Mouse (Mus musculus): Measurements from ENCODE around the gene Ankrd34c. TPM values are rescaled to one million over a fixed set of nuclear protein-coding genes. Genes with fewer than 3 reads are reported as not detected.
A peak's percentile ranks its signal among the peaks of the same experiment; 100 is the strongest.

Gene Ankrd34c
- total and polyA plus RNA-seq, 2 experiments from 2014 or later: 0.68 to 1.5 TPM

DNA sequence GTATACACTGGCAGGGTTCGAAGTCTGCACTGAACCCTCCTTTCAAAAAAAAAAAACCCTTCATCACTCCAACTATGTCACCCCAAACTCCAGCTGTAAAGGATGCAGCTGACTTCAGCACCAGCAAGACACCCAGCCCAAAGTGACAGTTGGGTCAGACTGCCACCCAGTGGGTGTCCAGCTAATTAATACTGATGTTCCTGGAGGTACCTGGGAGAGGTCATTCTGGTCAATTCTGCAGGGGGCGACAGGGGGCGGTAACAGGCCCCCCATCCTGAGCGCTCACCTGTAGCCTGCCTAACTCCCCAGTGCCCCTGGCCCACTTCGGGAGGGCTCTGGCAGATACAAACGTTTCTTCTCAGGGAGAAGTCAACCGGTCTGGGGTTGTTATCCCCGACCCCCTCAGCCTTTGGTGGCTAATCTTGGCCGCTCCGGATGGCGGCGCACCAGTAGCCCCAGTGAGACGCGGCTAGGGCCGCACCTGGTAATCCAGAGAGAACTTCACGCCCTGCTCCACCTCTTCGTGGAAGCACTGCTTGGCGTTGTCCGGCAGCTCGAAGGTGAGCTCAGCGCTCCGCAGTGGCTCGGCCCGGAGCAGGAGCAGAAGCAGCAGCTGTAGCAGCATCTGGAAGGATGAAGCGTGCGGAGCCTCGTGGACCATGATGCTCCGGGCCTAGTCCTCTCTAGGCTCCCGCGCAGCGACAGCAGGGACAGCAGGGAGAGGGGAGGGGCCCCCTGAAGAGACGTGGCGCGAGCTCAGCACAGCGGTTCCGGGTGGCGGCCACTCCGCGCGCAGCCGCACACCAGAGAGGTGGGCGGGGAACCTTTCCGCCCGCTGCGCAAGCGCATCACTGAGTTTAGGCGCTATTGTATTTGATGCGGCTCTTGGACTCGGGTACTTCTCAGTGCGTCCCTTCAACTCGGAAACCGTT, 33.7 kb downstream of the Ankrd34c start, which contains the start of gene Tmed3:
Gene Tmed3 (minus strand): TSS at position 804 of the 932 bp plus-strand sequence.
- peak within 1 kb of the TSS; percentile 59 for H3K4me3 ChIP-seq (ENCODE audit: low read depth, low read length)
- TF ChIP-seq CTCF (IDR thresholded peaks at IDR 0.05; ENCODE audit: low read depth): peak; percentile 42
- ATAC-seq: peak; percentile 100
- peak within 1 kb of the TSS; percentile 81 for H3K27ac ChIP-seq (ENCODE audit: low read depth, low read length)
- no peaks in the 10 kb centered on the region for H3K27me3 ChIP-seq (ENCODE audit: insufficient read depth, low read length)
- H3K9ac ChIP-seq: peak within 1 kb of the TSS; percentile 71
- H3K4me2 ChIP-seq (ENCODE audit: low read depth): peak within 1 kb of the TSS; percentile 89
- no peaks in the 10 kb centered on the region for H3K9me3 ChIP-seq (ENCODE audit: low read length)
- DNase-seq: peak; percentile 95
- peaks cover 9% of the 10 kb centered on the region for H3K4me1 ChIP-seq (ENCODE audit: insufficient read depth)
- peaks cover 14% of the 10 kb centered on the region for H3K36me3 ChIP-seq (ENCODE audit: insufficient read depth)
- WGBS: 2% methylated on average over 52 of the region's 52 CpGs

DNA sequence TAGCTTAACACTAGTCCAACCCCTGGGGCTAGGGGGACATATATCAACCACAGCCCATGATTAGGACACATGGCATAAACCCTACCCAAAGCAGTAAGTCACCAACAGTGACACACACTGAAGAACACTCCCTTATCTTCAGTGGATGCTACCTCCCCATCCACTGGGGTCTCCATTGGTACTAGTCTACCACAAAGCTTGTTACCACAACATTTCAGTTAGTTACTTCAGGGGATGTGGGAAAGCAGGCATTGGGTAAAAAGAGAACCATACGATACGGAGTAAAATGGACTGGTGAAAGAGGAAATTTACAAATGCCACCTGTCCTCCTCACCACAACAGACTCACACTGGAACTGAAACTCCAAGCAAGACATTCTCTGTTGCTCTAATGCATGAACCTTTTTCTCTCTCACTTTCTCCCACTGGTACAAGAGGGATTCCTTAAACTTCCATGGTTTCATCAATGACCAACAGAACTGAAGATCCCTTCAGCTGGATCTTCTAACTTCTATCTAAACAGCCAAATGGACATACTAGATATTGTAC, 37.3 kb downstream of the Ankrd34c start:
- H3K36me3 ChIP-seq (ENCODE audit: insufficient read depth): peaks cover 28% of the 10 kb centered on the region
- ATAC-seq: no peak
- no peaks in the 10 kb centered on the region for H3K9me3 ChIP-seq (ENCODE audit: low read length)
- H3K4me3 ChIP-seq (ENCODE audit: low read depth, low read length): no peak overlapping the region
- no peak overlapping the region for H3K4me2 ChIP-seq (ENCODE audit: low read depth)
- peaks cover 9% of the 10 kb centered on the region for H3K4me1 ChIP-seq (ENCODE audit: insufficient read depth)
- TF ChIP-seq CTCF (IDR thresholded peaks at IDR 0.05; ENCODE audit: low read depth): no peak
- H3K27ac ChIP-seq (ENCODE audit: low read depth, low read length): no peak overlapping the region
- H3K27me3 ChIP-seq (ENCODE audit: insufficient read depth, low read length): no peaks in the 10 kb centered on the region
- 98% methylated on average over 2 of the region's 2 CpGs for WGBS
- no peak overlapping the region for H3K9ac ChIP-seq
- no peak for DNase-seq

DNA sequence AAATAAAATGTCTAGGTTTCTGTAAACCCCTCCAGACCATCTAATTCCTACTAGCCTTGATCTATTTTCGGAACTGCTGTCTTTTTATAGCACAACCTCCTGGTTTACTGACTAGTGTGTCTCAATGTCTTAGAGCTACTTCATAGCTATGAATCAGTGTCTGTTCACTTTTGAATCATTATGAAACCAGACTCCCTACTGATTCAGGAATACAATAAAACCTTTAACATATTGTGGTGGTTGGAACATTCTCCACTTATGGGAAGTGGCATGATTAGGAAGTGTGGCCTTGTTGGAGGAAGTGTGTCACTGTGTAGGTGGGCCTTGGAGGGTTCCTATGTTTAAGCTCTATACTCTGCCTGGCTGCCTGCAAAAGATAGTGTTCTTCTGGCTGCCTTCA, 43.1 kb downstream of the Ankrd34c start:
- no peak for ATAC-seq
- H3K9me3 ChIP-seq (ENCODE audit: low read length): no peaks in the 10 kb centered on the region
- no peak overlapping the region for H3K4me3 ChIP-seq (ENCODE audit: low read depth, low read length)
- DNase-seq: no peak
- no peak overlapping the region for H3K9ac ChIP-seq
- peaks cover 18% of the 10 kb centered on the region; the same call in 1 of the 2 replicates for H3K36me3 ChIP-seq (ENCODE audit: insufficient read depth)
- no peak overlapping the region for H3K4me2 ChIP-seq (ENCODE audit: low read depth)
- 93% methylated on average over 1 of the region's 1 CpGs for WGBS
- no peaks in the 10 kb centered on the region for H3K4me1 ChIP-seq (ENCODE audit: insufficient read depth)
- no peaks in the 10 kb centered on the region for H3K27me3 ChIP-seq (ENCODE audit: insufficient read depth, low read length)
- no peak for TF ChIP-seq CTCF (IDR thresholded peaks at IDR 0.05; ENCODE audit: low read depth)
- no peak overlapping the region for H3K27ac ChIP-seq (ENCODE audit: low read depth, low read length)

DNA sequence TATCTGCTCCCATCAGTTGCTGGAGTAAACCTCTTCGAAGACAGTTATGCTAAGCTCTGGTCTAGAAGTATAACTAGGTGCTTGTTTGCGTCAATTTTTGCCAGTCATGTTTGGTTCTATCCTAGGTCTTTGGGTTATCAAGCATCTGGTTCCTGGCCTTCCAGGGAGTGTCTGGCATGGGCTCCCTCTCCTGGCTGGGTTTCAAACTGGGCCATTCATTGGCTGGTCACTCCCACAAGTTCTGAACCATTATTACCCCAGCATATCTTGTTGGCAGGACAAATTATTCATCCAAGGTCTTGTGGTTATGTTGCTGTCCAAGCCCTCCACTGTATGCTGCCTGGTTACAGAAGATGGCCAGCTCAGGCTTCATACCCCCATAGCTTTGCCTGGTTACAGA, 44.6 kb downstream of the Ankrd34c start:
- no peak overlapping the region for H3K9ac ChIP-seq
- no peak overlapping the region for H3K27ac ChIP-seq (ENCODE audit: low read depth, low read length)
- no peak for ATAC-seq
- no peaks in the 10 kb centered on the region for H3K4me1 ChIP-seq (ENCODE audit: insufficient read depth)
- no peak for DNase-seq
- no peaks in the 10 kb centered on the region for H3K27me3 ChIP-seq (ENCODE audit: insufficient read depth, low read length)
- H3K9me3 ChIP-seq (ENCODE audit: low read length): no peaks in the 10 kb centered on the region
- WGBS: 95% methylated on average over 2 of the region's 2 CpGs
- TF ChIP-seq CTCF (IDR thresholded peaks at IDR 0.05; ENCODE audit: low read depth): no peak
- no peak overlapping the region for H3K4me3 ChIP-seq (ENCODE audit: low read depth, low read length)
- H3K36me3 ChIP-seq (ENCODE audit: insufficient read depth): 0 out of 2 replicates have a peak, but pooled peaks cover 6% of the 10 kb centered on the region
- H3K4me2 ChIP-seq (ENCODE audit: low read depth): no peak overlapping the region

DNA sequence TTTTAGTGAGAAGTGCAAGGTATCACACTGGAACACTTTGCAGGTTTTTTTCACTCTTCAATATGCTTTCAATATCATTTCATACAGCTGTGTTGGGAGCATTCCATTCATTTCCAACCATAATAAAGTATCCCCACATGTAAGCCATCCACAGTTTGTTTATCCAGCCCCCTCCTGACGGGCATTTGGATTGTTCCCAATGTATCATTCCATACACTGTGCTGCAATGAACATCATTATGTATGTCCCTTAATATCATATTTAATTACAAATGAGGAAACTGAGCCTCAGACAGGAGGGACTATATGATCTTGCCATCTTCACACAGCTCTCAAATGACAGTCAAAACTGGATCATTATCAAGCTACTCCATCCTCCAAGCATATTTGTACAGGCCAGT, 49.1 kb downstream of the Ankrd34c start:
- ATAC-seq (no peak), DNase-seq (no peak)
- TF ChIP-seq CTCF (IDR thresholded peaks at IDR 0.05; ENCODE audit: low read depth): no peak

DNA sequence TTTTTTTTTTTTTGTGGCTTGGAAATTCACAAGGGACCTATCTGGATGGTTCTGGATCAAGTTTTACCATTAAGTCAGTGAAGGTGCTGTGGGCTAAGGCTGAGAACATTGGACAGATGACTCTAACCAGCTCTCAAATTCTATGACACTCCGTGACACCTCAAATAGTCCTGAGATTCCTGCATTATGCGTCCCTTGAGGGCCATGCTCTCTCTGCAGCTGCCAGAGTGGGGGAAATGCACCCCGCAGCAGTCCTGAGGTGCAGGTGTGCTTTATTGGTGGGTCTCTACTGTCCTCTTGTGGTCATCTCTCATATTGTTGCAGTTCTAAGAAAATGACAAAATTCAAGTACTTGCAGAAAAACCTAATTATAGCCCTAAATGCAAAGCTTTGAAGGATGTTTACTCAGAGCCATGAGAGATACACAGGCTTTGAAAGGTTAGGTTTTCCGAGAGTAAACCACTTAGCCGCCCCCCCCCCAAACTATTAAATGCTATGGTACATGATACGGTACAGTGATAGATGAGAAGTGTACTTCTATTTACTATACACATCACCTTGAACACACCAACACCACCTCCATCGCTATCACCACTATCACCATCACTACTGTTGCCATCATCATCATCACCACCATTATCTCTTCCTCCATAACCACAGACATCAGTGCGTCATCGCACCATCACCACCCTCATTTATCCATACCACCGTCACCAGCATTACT, 50.6 kb downstream of the Ankrd34c start:
- DNase-seq (peak; percentile 71), ATAC-seq (peak; percentile 87)
- H3K4me1 ChIP-seq (ENCODE audit: insufficient read depth): no peaks in the 10 kb centered on the region
- no peaks in the 10 kb centered on the region for H3K9me3 ChIP-seq (ENCODE audit: low read length)
- no peak overlapping the region for H3K27ac ChIP-seq (ENCODE audit: low read depth, low read length)
- H3K9ac ChIP-seq: no peak overlapping the region
- 58% methylated on average over 10 of the region's 10 CpGs for WGBS
- no peak overlapping the region for H3K4me3 ChIP-seq (ENCODE audit: low read depth, low read length)
- H3K36me3 ChIP-seq (ENCODE audit: insufficient read depth): no peaks in the 10 kb centered on the region
- no peak overlapping the region for H3K4me2 ChIP-seq (ENCODE audit: low read depth)
- TF ChIP-seq CTCF (IDR thresholded peaks at IDR 0.05; ENCODE audit: low read depth): peak; percentile 86
- no peaks in the 10 kb centered on the region for H3K27me3 ChIP-seq (ENCODE audit: insufficient read depth, low read length)

More for the DNA sequence above, 49.1 kb downstream of the Ankrd34c start:
- Histone ChIP-seq H3K4me3 (ENCODE audit: low read depth, low read length) (no peak overlapping the region), H3K4me2 (ENCODE audit: low read depth) (no peak overlapping the region), H3K36me3 (ENCODE audit: insufficient read depth) (no peaks in the 10 kb centered on the region), H3K27me3 (ENCODE audit: insufficient read depth, low read length) (no peaks in the 10 kb centered on the region), H3K4me1 (ENCODE audit: insufficient read depth) (no peaks in the 10 kb centered on the region), H3K9me3 (ENCODE audit: low read length) (no peaks in the 10 kb centered on the region), H3K27ac (ENCODE audit: low read depth, low read length) (no peak overlapping the region), H3K9ac (no peak overlapping the region)
- WGBS: 73% methylated on average over 1 of the region's 1 CpGs
